Comparison of ENCODE assay signal across 24 mouse cellular contexts in genomic region chr1:98924933-98925332, GRCm38 (mm10).
A peak's percentile ranks its signal among the peaks of the same experiment; 100 is the strongest.
DNase-seq lines count a peak whose midpoint lies in the region; ATAC-seq and TF ChIP-seq lines count a peak whose summit lies in the region.
"Had no signal": no experiment of that assay in that cellular context is flagged by ENCODE, and none has a peak within 500 bp of the region (broad histone marks: within the 10 kb centered on the region; RNA-seq: fewer than 3 reads in every experiment).

No protein-coding gene starts in this region.

- H3K4me3 ChIP-seq in forebrain, postnatal 0 days (ENCODE audit: low read depth, low read length): no peak overlapping the region
- no peak overlapping the region for H3K4me3 ChIP-seq in forebrain, embryonic 15.5 days
- no peak overlapping the region for H3K4me3 ChIP-seq in midbrain, postnatal 0 days (ENCODE audit: low read depth, low read length)
- H3K4me3 ChIP-seq in midbrain, embryonic 13.5 days (replicated peaks): no peak overlapping the region
- no peak overlapping the region for H3K4me3 ChIP-seq in kidney, embryonic 14.5 days (ENCODE audit: low read length)
- H3K4me3 ChIP-seq: embryonic facial prominence, embryonic 12.5 days; erythroblast, embryonic 14.5 days; heart, embryonic 10.5 days; hindbrain, embryonic 10.5 days; limb, embryonic 13.5 days; liver, embryonic 13.5 days had no signal

- peak; percentile 10 for DNase-seq in forebrain, postnatal 0 days
- DNase-seq in midbrain, postnatal 0 days (ENCODE audit: low spot score): peak; percentile 2
- DNase-seq in frontal cortex, postnatal 14 days (ENCODE audit: low spot score in 2 of 2): peak; percentile 4 to 12
- DNase-seq in telencephalon, adult 2 months (ENCODE audit: low read depth, low spot score): peak; percentile 82
- DNase-seq: cerebellum, adult 9-11 months; gastrocnemius, postnatal 36 days; kidney, adult 18-20 months; kidney, postnatal 10 days; liver, embryonic 13.5 days; lung, embryonic 14.5 days; lung, postnatal 36 days; spleen, adult 18-20 months; thymus, adult 18-20 months; thymus, postnatal 4 days had no signal

- H3K4me2 ChIP-seq in forebrain, postnatal 0 days (ENCODE audit: low read depth): no peak overlapping the region
- no peak overlapping the region for H3K4me2 ChIP-seq in forebrain, embryonic 15.5 days (replicated peaks)
- no peak overlapping the region for H3K4me2 ChIP-seq in midbrain, postnatal 0 days (ENCODE audit: low read depth, low read length, poor library complexity, severe bottlenecking)
- no peak overlapping the region for H3K4me2 ChIP-seq in midbrain, embryonic 13.5 days (replicated peaks)
- no peak overlapping the region for H3K4me2 ChIP-seq in kidney, embryonic 14.5 days (replicated peaks; ENCODE audit: low read depth, low read length)
- H3K4me2 ChIP-seq: embryonic facial prominence, embryonic 12.5 days; limb, embryonic 13.5 days; liver, embryonic 13.5 days; lung, embryonic 14.5 days had no signal

- ATAC-seq in forebrain, postnatal 0 days: peak; percentile 65
- ATAC-seq in forebrain, embryonic 15.5 days (replicated peaks): no peak
- ATAC-seq in midbrain, postnatal 0 days (ENCODE audit: low FRiP score): 0 out of 2 replicates have a peak, but pooled peaks have one; percentile 41
- no peak for ATAC-seq in midbrain, embryonic 13.5 days
- ATAC-seq in kidney, embryonic 14.5 days (ENCODE audit: low FRiP score, low TSS enrichment): no peak
- ATAC-seq: midbrain, embryonic 16.5 days had no signal

- no peaks in the 10 kb centered on the region for H3K36me3 ChIP-seq in forebrain, postnatal 0 days (ENCODE audit: insufficient read depth)
- H3K36me3 ChIP-seq in forebrain, embryonic 15.5 days: no peaks in the 10 kb centered on the region
- H3K36me3 ChIP-seq in midbrain, postnatal 0 days (ENCODE audit: insufficient read depth, low read length): no peaks in the 10 kb centered on the region
- no peaks in the 10 kb centered on the region for H3K36me3 ChIP-seq in midbrain, embryonic 13.5 days
- no peaks in the 10 kb centered on the region for H3K36me3 ChIP-seq in kidney, embryonic 14.5 days (ENCODE audit: control insufficient read depth, insufficient read depth, low read length)
- H3K36me3 ChIP-seq: embryonic facial prominence, embryonic 12.5 days; heart, embryonic 10.5 days; hindbrain, embryonic 10.5 days; limb, embryonic 13.5 days; liver, embryonic 13.5 days had no signal

- no peaks in the 10 kb centered on the region for H3K9me3 ChIP-seq in forebrain, postnatal 0 days (ENCODE audit: low read length)
- H3K9me3 ChIP-seq in forebrain, embryonic 15.5 days: no peaks in the 10 kb centered on the region
- no peaks in the 10 kb centered on the region for H3K9me3 ChIP-seq in midbrain, postnatal 0 days (ENCODE audit: low read length)
- no peaks in the 10 kb centered on the region for H3K9me3 ChIP-seq in midbrain, embryonic 13.5 days
- H3K9me3 ChIP-seq in kidney, embryonic 14.5 days (ENCODE audit: control insufficient read depth, low read length): no peaks in the 10 kb centered on the region
- H3K9me3 ChIP-seq: embryonic facial prominence, embryonic 12.5 days; heart, embryonic 10.5 days; hindbrain, embryonic 10.5 days; limb, embryonic 13.5 days; liver, embryonic 13.5 days had no signal

- H3K4me1 ChIP-seq in forebrain, postnatal 0 days (ENCODE audit: insufficient read depth): no peaks in the 10 kb centered on the region
- no peaks in the 10 kb centered on the region; the same call in 1 of the 2 replicates for H3K4me1 ChIP-seq in forebrain, embryonic 15.5 days
- no peaks in the 10 kb centered on the region for H3K4me1 ChIP-seq in midbrain, postnatal 0 days (ENCODE audit: insufficient read depth, low read length)
- no peaks in the 10 kb centered on the region for H3K4me1 ChIP-seq in midbrain, embryonic 13.5 days (replicated peaks)
- no peaks in the 10 kb centered on the region for H3K4me1 ChIP-seq in kidney, embryonic 14.5 days (ENCODE audit: control insufficient read depth, insufficient read depth, low read length)
- H3K4me1 ChIP-seq: embryonic facial prominence, embryonic 12.5 days; heart, embryonic 10.5 days; hindbrain, embryonic 10.5 days; limb, embryonic 13.5 days; liver, embryonic 13.5 days had no signal

- no peak overlapping the region for H3K27ac ChIP-seq in forebrain, postnatal 0 days (ENCODE audit: low read depth, low read length)
- no peak overlapping the region for H3K27ac ChIP-seq in forebrain, embryonic 15.5 days (replicated peaks)
- H3K27ac ChIP-seq in midbrain, postnatal 0 days (ENCODE audit: low read depth, low read length): no peak overlapping the region
- no peak overlapping the region for H3K27ac ChIP-seq in midbrain, embryonic 13.5 days
- no peak overlapping the region for H3K27ac ChIP-seq in kidney, embryonic 14.5 days (ENCODE audit: low read depth, low read length)
- H3K27ac ChIP-seq: embryonic facial prominence, embryonic 12.5 days; heart, embryonic 10.5 days; hindbrain, embryonic 10.5 days; limb, embryonic 13.5 days; liver, embryonic 13.5 days had no signal

- H3K9ac ChIP-seq in forebrain, postnatal 0 days: no peak overlapping the region
- H3K9ac ChIP-seq in forebrain, embryonic 15.5 days (replicated peaks): no peak overlapping the region
- no peak overlapping the region for H3K9ac ChIP-seq in midbrain, postnatal 0 days (replicated peaks; ENCODE audit: low read length, poor library complexity, severe bottlenecking)
- H3K9ac ChIP-seq in midbrain, embryonic 13.5 days (replicated peaks): no peak overlapping the region
- H3K9ac ChIP-seq in kidney, embryonic 14.5 days (ENCODE audit: low read depth, low read length): no peak overlapping the region
- H3K9ac ChIP-seq: embryonic facial prominence, embryonic 12.5 days; limb, embryonic 13.5 days; liver, embryonic 13.5 days; lung, embryonic 14.5 days had no signal

- H3K27me3 ChIP-seq in forebrain, postnatal 0 days (ENCODE audit: insufficient read depth, low read length): no peaks in the 10 kb centered on the region
- H3K27me3 ChIP-seq in forebrain, embryonic 15.5 days: no peaks in the 10 kb centered on the region
- H3K27me3 ChIP-seq in midbrain, postnatal 0 days (ENCODE audit: insufficient read depth, low read length): no peaks in the 10 kb centered on the region
- no peaks in the 10 kb centered on the region for H3K27me3 ChIP-seq in midbrain, embryonic 13.5 days
- no peaks in the 10 kb centered on the region for H3K27me3 ChIP-seq in kidney, embryonic 14.5 days (ENCODE audit: control insufficient read depth, insufficient read depth, low read length)
- H3K27me3 ChIP-seq: CH12.LX; embryonic facial prominence, embryonic 12.5 days; limb, embryonic 13.5 days; liver, embryonic 13.5 days had no signal

- WGBS in forebrain, postnatal 0 days: 41% methylated on average over 2 of the region's 2 CpGs
- WGBS in forebrain, embryonic 15.5 days: 55% methylated on average over 2 of the region's 2 CpGs
- 58% methylated on average over 2 of the region's 2 CpGs for WGBS in midbrain, postnatal 0 days
- WGBS in midbrain, embryonic 13.5 days: 85% methylated on average over 2 of the region's 2 CpGs
- WGBS in kidney, embryonic 14.5 days: 69% methylated on average over 2 of the region's 2 CpGs

- TF ChIP-seq CTCF in forebrain, postnatal 0 days (IDR thresholded peaks at IDR 0.05; ENCODE audit: low read depth): no peak
- TF ChIP-seq CTCF in midbrain, postnatal 0 days (IDR thresholded peaks at IDR 0.05): no peak

Comparison
In these comparisons a context has a peak if more than half of its experiments do, and no peak if none do; other contexts are left out.
1. ATAC-seq: peak in forebrain, postnatal 0 days (single experiment) and midbrain, postnatal 0 days (single experiment); none in forebrain, embryonic 15.5 days (single experiment), midbrain, embryonic 13.5 days (single experiment) and kidney, embryonic 14.5 days (single experiment).
2. DNase-seq: peak in every context shown above with its lines; median percentile 82 in telencephalon, adult 2 months; 10 in forebrain, postnatal 0 days; 8 in frontal cortex, postnatal 14 days; 2 in midbrain, postnatal 0 days.